Mouse (Mus musculus): ENCODE measurements around the gene Plb1.

DNA sequence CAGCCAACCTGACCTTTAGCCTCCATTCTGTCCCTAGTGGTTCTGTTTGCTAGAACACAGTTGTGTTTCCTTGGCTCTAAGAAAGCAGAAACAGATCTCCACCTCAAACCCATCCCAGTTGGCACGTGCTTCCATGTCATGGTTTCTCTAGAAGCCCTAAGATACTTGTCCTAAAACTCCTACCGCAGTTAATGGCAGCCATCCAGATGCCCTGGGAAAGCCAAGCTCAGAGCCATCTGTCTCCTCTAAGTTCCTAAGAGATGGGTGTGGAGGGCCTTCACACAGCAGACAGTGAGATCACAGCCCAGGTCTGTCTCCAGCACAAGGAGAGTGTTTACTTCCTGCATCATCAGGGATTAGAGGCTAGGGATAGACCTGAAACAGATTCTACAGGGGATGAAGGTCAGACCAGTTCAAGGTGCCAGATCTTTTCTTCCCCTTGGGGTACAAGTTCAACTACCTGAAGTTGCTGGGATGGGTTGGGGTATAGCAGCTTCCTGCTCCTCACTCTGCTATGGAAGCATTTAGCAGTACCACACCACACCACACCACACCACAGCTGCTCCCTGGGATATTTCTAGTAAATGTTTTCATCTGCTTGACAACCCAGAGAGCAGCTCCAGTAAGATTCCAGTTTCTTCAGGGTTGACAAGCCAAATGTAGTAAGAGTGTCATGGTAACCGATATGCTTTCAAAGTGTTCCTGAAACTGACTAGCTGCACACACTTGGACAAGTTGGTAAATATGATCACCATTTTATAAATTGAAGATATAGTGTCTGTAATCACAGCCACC is 129.1 kb downstream of the Plb1 start:
- no peak for TF ChIP-seq CTCF (IDR thresholded peaks at IDR 0.05; ENCODE audit: borderline replicate concordance, control insufficient read depth, extremely low read depth, insufficient read depth, low read length, poor library complexity)
- TF ChIP-seq POLR2A (IDR thresholded peaks at IDR 0.05; ENCODE audit: control insufficient read depth, extremely low read depth, insufficient read depth, low read length, poor library complexity) = no peak
